Mouse (Mus musculus) heart, adult 2 months (tissue): ENCODE results near the gene Gimap9. TPM values are rescaled to one million over a fixed set of nuclear protein-coding genes. Genes with fewer than 3 reads are reported as not detected.
A peak's percentile ranks its signal among the peaks of the same experiment; 100 is the strongest.

Experiments
- DNase-seq, 2 experiments: peaks; one replicate each; pipeline ENCODE4 v3.0.0; 2021
- H3K27ac ChIP-seq: fragments of 200-600 bp; 2 replicates; pipeline ENCODE4 v1.8.1; 2022
- H3K27me3 ChIP-seq: fragments of 200-500 bp; 2 replicates; pipeline ENCODE4 v1.6.1; 2012; ENCODE audit warnings: mild to moderate bottlenecking, low read length, inconsistent platforms, mixed read lengths; ENCODE audit not compliant: control insufficient read depth, insufficient read depth
- H3K36me3 ChIP-seq: fragments of 200-500 bp; 2 replicates; pipeline ENCODE4 v1.6.1; 2012; ENCODE audit warnings: low read length, inconsistent platforms; ENCODE audit not compliant: control insufficient read depth, insufficient read depth
- H3K4me1 ChIP-seq: fragments of 200-500 bp; 2 replicates; pipeline ENCODE4 v1.6.1; 2011; ENCODE audit warnings: low read length; ENCODE audit not compliant: control insufficient read depth, insufficient read depth
- H3K4me3 ChIP-seq: fragments of 200-600 bp; 2 replicates; pipeline ENCODE4 v1.8.1; 2022
- H3K79me2 ChIP-seq: fragments of 200-500 bp; replicated peaks from 2 replicates; pipeline ENCODE4 v1.6.1; 2012; ENCODE audit warnings: mild to moderate bottlenecking, inconsistent platforms, low read length, moderate library complexity, mixed read lengths; ENCODE audit not compliant: control insufficient read depth, insufficient read depth
- H3K9ac ChIP-seq: fragments of 200-500 bp; 2 replicates; pipeline ENCODE4 v1.6.1; 2012; ENCODE audit warnings: low read depth, mild to moderate bottlenecking, control low read depth, inconsistent platforms, low read length, mixed read lengths
- CTCF ChIP-seq: fragments of 200-600 bp; IDR thresholded peaks from 2 replicates; pipeline ENCODE4 v1.8.1; 2022; ENCODE audit warnings: antibody characterized with exemption, mild to moderate bottlenecking, moderate library complexity
- EP300 ChIP-seq: fragments of 200-500 bp; IDR thresholded peaks from 2 replicates; pipeline ENCODE4 v1.6.1; 2011; ENCODE audit warnings: low read depth, low read length, control low read depth; ENCODE audit not compliant: insufficient read depth
- POLR2A ChIP-seq: fragments of 200-500 bp; IDR thresholded peaks from 2 replicates; pipeline ENCODE4 v1.6.1; 2011; ENCODE audit warnings: mild to moderate bottlenecking, low read depth, low read length, control low read depth; ENCODE audit not compliant: insufficient read depth
- WGBS: fragments of 180-500 bp; shearing (Covaris S2); methylation state at CpG from one replicate; pipeline ENCODE4 v1.1.7; 2018; 5-methylcytosine and 5-hydroxymethylcytosine counted together
- intact Hi-C: fragments of 180-260 bp; cut with DNase I; formaldehyde crosslinking; loops from one replicate; pipeline ENCODE4 v1.15.1; 2025
- polyA plus RNA-seq: library from polyadenylated mRNA; depleted of rRNA; stranded (reverse); fragments of >200 nt; gene quantifications from 2 replicates; pipeline ENCODE4 v1.2.3, GENCODE M21; 2012
- total RNA-seq, 2 experiments: library from RNA; stranded (reverse); gene quantifications; 2 replicates each; pipeline ENCODE4 v1.2.3; 2021

The Gimap9 gene
- total and polyA plus RNA-seq, 3 experiments, result 1.8 to 3.4 (median 3.1) TPM

DNA sequence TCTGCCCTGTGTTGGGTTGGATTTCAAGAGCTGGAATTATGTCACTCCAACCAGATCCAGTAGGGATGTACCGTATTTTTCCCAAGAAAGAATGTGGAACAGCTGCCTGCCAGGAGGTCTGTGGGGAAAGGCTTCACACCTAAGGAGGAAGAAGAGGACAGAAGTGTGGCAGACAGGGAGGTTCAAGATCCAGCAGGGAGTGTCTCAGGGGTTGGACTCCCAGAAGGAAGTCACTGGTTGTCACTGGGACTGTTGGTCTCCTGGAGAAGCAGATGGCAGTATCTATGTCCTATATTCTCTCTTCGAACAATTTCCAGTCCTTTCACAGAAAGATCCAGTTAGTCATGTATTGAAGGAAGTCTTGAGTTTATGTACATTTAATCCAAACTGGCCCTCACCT is 28.3 kb upstream of the Gimap9 start:
- H3K79me2 ChIP-seq, result no peaks in the 10 kb centered on the region
- H3K4me1 ChIP-seq, result peaks cover 1% of the 10 kb centered on the region; the same call in 1 of the 2 replicates
- TF ChIP-seq POLR2A (no peak), CTCF (no peak), EP300 (no peak)
- DNase-seq, result no peak
- H3K9ac ChIP-seq, result peak overlapping the region; percentile 34
- H3K27me3 ChIP-seq, result no peaks in the 10 kb centered on the region
- H3K36me3 ChIP-seq, result no peaks in the 10 kb centered on the region
- peak overlapping the region; percentile 45; the same call in 1 of the 2 replicates for H3K4me3 ChIP-seq
- H3K27ac ChIP-seq, result peak overlapping the region; percentile 83
- WGBS, result 52% methylated on average over 2 of the region's 2 CpGs
- intact Hi-C loops, result loop anchor here (2.0 to 5.0 kb wide), 3 partner anchors 31 to 99 kb away; partner anchors contain the start of genes Gimap5 and Gimap6

DNA sequence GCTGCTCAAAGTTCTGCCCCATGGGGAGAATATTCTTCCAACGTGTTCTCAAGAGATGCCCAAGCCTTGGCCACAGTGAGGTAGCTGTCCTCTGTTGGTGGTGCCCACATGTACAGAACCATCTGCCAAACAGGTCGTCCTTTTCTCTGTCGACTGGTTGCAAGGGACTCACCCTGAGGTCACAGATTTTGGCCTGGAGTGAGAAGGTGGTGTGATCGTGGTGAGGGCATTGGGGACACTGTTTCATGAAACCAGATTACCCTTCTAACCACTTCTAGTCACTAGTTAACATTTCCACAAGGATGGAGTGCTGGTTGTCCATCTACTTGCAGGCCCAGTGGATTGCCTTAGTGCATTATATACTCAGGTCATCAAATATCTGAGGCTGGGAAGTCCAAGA is 27.1 kb upstream of the Gimap9 start:
- intact Hi-C loops, result loop anchor here (5.0 kb wide), 1 partner anchor 59 kb away; the partner anchor contains the start of gene Gimap6
- H3K27ac ChIP-seq, result no peak overlapping the region
- TF ChIP-seq CTCF, result no peak
- TF ChIP-seq POLR2A, result no peak
- no peak for DNase-seq
- no peak overlapping the region for H3K4me3 ChIP-seq
- H3K27me3 ChIP-seq, result no peaks in the 10 kb centered on the region
- H3K4me1 ChIP-seq, result peaks cover 1% of the 10 kb centered on the region; the same call in 1 of the 2 replicates
- H3K9ac ChIP-seq, result no peak overlapping the region
- H3K79me2 ChIP-seq, result no peaks in the 10 kb centered on the region
- H3K36me3 ChIP-seq, result no peaks in the 10 kb centered on the region
- 86% methylated on average over 4 of the region's 4 CpGs for WGBS

DNA sequence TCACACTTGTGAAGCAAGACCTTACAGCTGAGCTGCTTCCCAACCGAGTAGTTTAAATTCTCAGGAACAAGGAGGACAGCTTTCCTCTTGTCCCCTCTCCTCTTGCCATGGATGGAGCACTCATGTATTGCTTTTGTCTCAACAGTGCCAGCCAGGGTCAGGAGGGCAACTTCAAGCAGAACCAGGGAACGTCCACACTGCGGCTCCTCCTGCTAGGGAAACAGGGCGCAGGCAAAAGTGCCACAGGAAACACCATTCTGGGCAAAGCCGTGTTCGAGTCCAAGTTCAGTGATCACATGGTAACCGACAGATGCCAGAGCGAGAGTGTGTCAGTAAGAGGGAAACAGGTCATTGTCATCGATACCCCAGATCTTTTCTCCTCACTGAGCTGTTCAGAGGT is 25.9 kb upstream of the Gimap9 start:
- H3K4me3 ChIP-seq, result no peak overlapping the region
- H3K9ac ChIP-seq, result no peak overlapping the region
- no peak overlapping the region for H3K27ac ChIP-seq
- no peak for DNase-seq
- H3K36me3 ChIP-seq, result no peaks in the 10 kb centered on the region
- H3K79me2 ChIP-seq, result no peaks in the 10 kb centered on the region
- TF ChIP-seq CTCF (no peak), EP300 (no peak), POLR2A (no peak)
- 87% methylated on average over 9 of the region's 9 CpGs for WGBS
- peaks cover 1% of the 10 kb centered on the region; the same call in 1 of the 2 replicates for H3K4me1 ChIP-seq
- H3K27me3 ChIP-seq, result no peaks in the 10 kb centered on the region
- intact Hi-C loops, result no loop called here

DNA sequence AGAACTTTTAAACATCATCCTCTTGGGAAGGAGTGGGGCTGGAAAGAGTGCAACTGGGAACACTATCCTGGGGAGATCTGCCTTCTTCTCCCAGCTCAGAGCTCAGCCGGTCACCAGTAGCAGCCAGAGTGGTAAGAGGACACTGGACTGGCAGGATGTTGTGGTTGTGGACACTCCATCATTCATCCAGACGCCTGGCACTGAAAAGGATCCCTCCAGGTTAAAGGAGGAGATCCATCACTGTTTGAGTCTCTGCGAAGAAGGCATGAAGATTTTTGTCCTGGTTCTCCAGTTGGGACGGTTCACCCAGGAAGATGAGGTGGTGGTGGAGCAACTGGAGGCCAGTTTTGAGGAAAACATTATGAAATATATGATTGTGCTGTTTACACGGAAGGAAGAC is 17.2 kb upstream of the Gimap9 start:
- Histone ChIP-seq H3K27me3 (no peaks in the 10 kb centered on the region), H3K27ac (no peak overlapping the region), H3K4me1 (no peaks in the 10 kb centered on the region; the same call in 1 of the 2 replicates), H3K36me3 (no peaks in the 10 kb centered on the region; the same call in 1 of the 2 replicates), H3K9ac (no peak overlapping the region), H3K4me3 (no peak overlapping the region), H3K79me2 (no peaks in the 10 kb centered on the region)
- intact Hi-C loops, result no loop called here
- 76% methylated on average over 5 of the region's 5 CpGs for WGBS
- TF ChIP-seq EP300 (no peak), CTCF (no peak), POLR2A (no peak)
- DNase-seq, result no peak

- no peaks in the 10 kb centered on the region for H3K4me1 ChIP-seq
- no peaks in the 10 kb centered on the region for H3K36me3 ChIP-seq
- H3K27me3 ChIP-seq, result no peaks in the 10 kb centered on the region
- no peak for TF ChIP-seq CTCF
- TF ChIP-seq EP300, result no peak
- TF ChIP-seq POLR2A, result no peak
- H3K4me3 ChIP-seq, result no peak overlapping the region
- WGBS, result 82% methylated on average over 4 of the region's 4 CpGs
- no peaks in the 10 kb centered on the region for H3K79me2 ChIP-seq
- DNase-seq, result no peak
- intact Hi-C loops, result no loop called here
- H3K27ac ChIP-seq, result no peak overlapping the region
- no peak overlapping the region for H3K9ac ChIP-seq
These were observed 11.2 kb upstream of the Gimap9 start for GRCm38 (mm10) chr6:48664750-48665149.

DNA sequence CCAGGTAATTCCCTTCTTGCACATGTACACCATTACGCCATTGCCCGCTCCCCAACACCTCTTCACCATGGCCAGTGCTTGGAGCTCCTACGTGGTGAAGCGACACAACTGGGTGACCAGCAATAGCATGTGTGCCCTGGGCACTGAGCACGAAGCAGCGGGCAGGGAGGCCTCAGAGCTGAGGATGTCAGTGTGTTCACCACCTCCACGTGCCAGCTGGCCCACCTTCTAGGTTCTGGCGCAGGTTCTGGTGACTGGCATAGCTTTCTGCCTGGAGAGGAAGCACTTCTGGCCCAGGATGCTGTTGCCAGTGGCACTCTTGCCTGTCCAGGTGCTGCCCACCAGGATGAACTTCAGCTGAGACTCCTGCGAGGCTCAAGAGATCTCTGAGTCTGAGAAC is 10.5 kb upstream of the Gimap9 start:
- DNase-seq, result no peak
- no peaks in the 10 kb centered on the region for H3K4me1 ChIP-seq
- H3K27ac ChIP-seq, result no peak overlapping the region
- no peak overlapping the region for H3K4me3 ChIP-seq
- H3K79me2 ChIP-seq, result no peaks in the 10 kb centered on the region
- intact Hi-C loops, result no loop called here
- H3K9ac ChIP-seq, result no peak overlapping the region
- no peaks in the 10 kb centered on the region for H3K27me3 ChIP-seq
- WGBS, result 91% methylated on average over 9 of the region's 9 CpGs
- H3K36me3 ChIP-seq, result no peaks in the 10 kb centered on the region
- TF ChIP-seq POLR2A, result no peak
- TF ChIP-seq CTCF, result no peak
- no peak for TF ChIP-seq EP300
